25 mouse cellular contexts compared by ENCODE assay signal in the genomic region with DNA sequence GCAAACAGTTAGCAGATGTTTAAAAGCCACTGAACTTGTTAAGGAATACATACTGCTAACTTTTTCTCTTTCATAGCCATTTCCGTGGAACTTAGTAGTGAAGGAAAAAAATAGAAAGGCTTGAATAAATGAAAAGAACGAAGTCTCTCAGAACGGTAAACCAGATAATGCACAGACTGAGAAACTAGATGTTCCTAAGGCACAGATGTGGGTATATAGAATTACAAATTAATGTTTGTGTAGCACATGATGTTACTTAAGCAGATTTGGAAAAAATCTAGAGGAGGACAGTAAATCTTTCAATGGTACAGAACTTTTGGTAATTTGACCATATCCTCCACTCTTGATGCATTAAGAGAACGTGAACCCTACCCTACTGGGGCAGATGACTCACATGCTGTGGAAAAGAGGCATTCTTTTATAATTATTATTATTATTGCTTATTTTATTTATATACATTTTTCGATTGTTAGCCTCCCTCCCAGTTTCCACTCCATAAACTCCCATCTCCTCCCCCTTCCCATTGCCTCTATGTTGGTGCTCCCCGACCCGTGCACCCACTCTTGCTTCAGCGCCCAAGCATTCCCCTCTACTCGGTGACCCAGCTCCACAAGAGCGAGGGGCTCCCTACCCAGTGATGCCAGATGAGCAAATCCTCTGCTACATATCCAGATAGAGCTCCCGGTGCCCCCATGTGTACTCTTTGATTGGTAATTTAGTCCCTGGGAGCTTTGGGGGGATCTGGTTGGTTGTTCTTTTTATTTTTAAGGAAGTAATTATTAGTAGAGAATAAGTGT.
"Had no signal": no experiment of that assay in that cellular context is flagged by ENCODE, and none has a peak within 500 bp of the region (broad histone marks: within the 10 kb centered on the region; RNA-seq: fewer than 3 reads in every experiment).

No protein-coding gene starts in this region.

- ATAC-seq: hindbrain, embryonic 16.5 days; inflammation-experienced regulatory T-cells, adult 6 months; intestine, embryonic 15.5 days; intestine, postnatal 0 days had no signal

- H3K4me3 ChIP-seq: gastrocnemius, adult 2 months; heart, embryonic 10.5 days; heart, embryonic 12.5 days; hindbrain, embryonic 10.5 days; hindbrain, embryonic 12.5 days; intestine, embryonic 15.5 days; layer of hippocampus, adult 2 months; left cerebral cortex, adult 2 months; limb, embryonic 10.5 days; limb, embryonic 12.5 days; liver, embryonic 13.5 days; liver, embryonic 15.5 days had no signal

- DNase-seq: gastrocnemius, adult 2 months; gastrocnemius, postnatal 10 days; gastrocnemius, postnatal 25 days; heart, adult 18-20 months; heart, postnatal 10 days; heart, postnatal 4 days; kidney, adult 2 months; kidney, postnatal 10 days; liver; liver, embryonic 13.5 days had no signal

- H3K27ac ChIP-seq: gastrocnemius, adult 2 months; heart, embryonic 10.5 days; hindbrain, embryonic 10.5 days; hindbrain, embryonic 12.5 days; hindbrain, embryonic 14.5 days; intestine, embryonic 15.5 days; layer of hippocampus, adult 2 months; left cerebral cortex, adult 2 months; limb, embryonic 10.5 days; limb, embryonic 12.5 days; liver, embryonic 13.5 days; liver, embryonic 15.5 days had no signal

- H3K27me3 ChIP-seq: heart, embryonic 12.5 days; hindbrain, embryonic 12.5 days; intestine, embryonic 15.5 days; limb, embryonic 12.5 days; liver, embryonic 13.5 days; liver, embryonic 15.5 days had no signal

- H3K4me1 ChIP-seq: heart, embryonic 10.5 days; heart, embryonic 12.5 days; hindbrain, embryonic 10.5 days; hindbrain, embryonic 12.5 days; intestine, embryonic 15.5 days; limb, embryonic 10.5 days; limb, embryonic 12.5 days; liver, embryonic 13.5 days; liver, embryonic 15.5 days had no signal

- H3K9ac ChIP-seq: heart, embryonic 12.5 days; hindbrain, embryonic 12.5 days; hindbrain, embryonic 14.5 days; intestine, embryonic 15.5 days; limb, embryonic 12.5 days; liver, embryonic 13.5 days; liver, embryonic 15.5 days had no signal

- H3K4me2 ChIP-seq: heart, embryonic 12.5 days; hindbrain, embryonic 12.5 days; hindbrain, embryonic 14.5 days; intestine, embryonic 15.5 days; limb, embryonic 12.5 days; liver, embryonic 11.5 days; liver, embryonic 13.5 days; liver, embryonic 15.5 days had no signal

- H3K36me3 ChIP-seq: heart, embryonic 10.5 days; heart, embryonic 12.5 days; hindbrain, embryonic 10.5 days; hindbrain, embryonic 12.5 days; intestine, embryonic 15.5 days; limb, embryonic 10.5 days; limb, embryonic 12.5 days; liver, embryonic 13.5 days; liver, embryonic 15.5 days had no signal

- H3K9me3 ChIP-seq: heart, embryonic 10.5 days; hindbrain, embryonic 10.5 days; hindbrain, embryonic 12.5 days; intestine, embryonic 15.5 days; limb, embryonic 10.5 days; limb, embryonic 12.5 days; liver, embryonic 13.5 days; liver, embryonic 15.5 days had no signal
